Mouse (Mus musculus) spleen, postnatal 14 days (tissue): ENCODE results near the gene Krt34.

ENCODE experiments used
- DNase-seq, 2 experiments: peaks; one replicate each; pipeline ENCODE4 v3.0.0; 2021 to 2022; ENCODE audit warnings: low spot score in 2 of 2

Gene Krt34

DNA sequence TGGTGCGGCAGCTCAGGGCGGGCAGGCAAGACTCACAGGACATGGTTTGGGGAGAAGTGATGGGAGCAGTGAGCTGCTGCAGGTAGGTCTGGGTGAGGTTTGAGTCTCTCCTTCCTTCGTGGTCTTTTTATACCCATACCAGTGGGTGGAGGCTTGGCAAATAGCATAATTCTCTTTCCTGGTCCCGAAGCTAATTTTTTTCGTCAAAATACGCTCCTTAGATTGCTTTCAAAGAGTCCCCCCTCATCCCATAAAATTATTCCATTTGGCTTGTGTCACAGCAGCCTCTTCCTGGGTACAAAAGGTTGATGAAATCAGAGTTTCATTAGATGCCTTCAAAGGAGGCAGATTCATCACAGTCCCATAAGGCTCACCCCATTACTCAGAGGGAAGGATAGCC lies at the start of gene Krt34:
Krt34 (minus strand) TSS at position 101 of the 400 bp plus-strand sequence.
- no peak for DNase-seq

DNA sequence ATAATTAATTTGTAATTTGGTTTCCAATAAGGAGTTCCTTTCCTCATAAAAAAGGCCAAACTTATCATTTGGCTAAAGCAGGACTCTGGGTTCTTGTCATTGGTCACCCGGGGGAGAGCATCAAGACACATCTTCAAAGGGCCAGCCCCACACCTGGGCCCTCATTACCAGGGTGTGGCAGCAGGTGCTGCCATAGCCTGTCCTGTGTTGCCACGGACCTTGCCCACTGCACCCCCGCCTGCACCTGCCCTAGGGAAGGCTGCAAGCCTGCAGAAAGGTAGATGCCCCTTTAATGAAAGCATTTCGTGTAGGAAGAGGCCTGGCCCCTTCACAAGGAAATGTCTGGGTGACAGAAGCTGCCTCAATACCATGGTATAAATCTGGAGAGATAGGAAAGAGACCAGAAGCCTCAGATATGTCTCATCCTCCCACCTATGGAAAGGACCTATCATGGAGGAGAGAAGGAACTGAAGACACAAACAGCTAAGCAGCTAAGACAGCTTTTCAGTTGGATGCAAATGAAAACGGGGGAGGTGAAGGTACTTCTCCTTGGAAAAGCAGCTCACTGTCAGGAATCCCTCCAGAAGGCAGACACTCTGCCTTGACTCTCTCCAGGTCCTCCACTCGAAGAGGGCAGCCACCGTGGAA lies 47.1 kb upstream of the Krt34 start:
- DNase-seq = no peak

DNA sequence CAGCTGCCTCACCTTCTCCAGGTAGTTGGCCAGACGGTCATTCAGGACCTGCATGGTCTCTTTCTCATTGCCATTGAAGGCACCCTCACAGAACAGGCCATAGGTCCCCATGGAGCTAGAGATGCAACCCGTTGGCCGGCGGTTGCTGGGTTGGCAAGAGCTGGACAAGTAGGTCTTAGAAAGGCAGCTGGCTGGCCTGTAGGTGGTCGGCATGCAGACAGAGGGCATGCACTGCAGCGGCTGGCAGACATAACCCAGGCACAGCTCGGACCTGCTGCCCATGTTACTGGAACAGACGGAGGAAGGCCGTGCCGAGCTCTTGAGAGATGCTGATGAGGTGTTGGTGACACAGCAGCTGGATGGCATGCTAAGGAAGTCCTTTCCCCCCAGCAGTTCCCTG lies 46.5 kb upstream of the Krt34 start, which contains the start of gene Krt32:
Krt32 (minus strand) TSS at position 366 of the 400 bp plus-strand sequence.
- no peak for DNase-seq

DNA sequence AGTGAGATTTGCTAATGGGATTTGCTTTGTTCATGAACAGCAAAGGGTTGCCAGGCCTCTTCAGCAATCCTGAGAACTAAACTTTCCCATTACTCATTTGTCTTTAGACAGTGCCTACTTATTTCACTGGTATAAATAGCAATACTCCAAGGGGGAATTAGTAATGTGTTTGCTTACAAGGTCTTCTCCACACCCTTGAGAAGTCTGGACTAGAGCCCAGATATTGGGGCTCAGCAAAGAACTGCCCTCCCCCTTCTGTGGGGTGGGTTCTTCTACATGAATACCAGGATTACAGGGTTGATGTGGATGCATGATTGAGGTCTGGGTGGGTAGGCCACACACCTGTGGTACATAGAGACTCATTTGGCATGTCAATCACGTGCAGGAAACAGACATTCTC lies 32.5 kb upstream of the Krt34 start:
- DNase-seq = no peak

DNA sequence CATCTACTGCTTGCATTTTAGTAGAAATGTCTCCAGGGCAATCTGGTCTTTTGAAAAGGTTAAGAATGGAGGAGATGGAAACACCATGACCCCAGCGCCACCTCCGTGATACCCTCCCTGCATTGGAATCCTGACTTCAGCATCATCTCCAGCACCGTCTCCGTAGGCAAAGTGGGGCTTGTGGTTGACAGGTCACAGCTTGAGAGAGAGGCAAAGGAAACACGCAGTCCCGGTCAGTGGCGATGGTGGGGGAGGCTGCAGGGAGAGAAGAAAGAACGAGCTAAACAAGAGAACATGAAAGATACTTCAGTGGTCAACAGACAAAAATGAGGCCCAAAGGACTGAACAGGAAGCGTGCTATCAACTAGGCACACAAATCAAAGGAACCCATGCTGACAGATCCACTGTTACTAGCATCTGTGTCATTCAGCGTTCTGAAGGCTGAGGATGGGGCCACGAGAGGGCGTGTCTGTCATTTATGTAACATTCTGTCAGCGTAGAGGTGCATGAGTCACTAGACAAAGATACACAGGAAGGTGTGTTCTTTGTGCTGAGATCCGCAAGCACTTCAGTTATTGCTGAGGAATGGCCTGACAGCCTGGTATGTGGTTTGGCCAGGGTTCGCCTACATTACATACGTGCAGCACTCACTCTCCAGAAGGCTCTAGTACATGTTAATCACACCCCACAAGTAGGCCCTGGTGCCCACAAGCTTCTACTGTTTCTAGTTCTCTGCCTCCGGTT lies 26.1 kb upstream of the Krt34 start:
- DNase-seq = no peak

DNA sequence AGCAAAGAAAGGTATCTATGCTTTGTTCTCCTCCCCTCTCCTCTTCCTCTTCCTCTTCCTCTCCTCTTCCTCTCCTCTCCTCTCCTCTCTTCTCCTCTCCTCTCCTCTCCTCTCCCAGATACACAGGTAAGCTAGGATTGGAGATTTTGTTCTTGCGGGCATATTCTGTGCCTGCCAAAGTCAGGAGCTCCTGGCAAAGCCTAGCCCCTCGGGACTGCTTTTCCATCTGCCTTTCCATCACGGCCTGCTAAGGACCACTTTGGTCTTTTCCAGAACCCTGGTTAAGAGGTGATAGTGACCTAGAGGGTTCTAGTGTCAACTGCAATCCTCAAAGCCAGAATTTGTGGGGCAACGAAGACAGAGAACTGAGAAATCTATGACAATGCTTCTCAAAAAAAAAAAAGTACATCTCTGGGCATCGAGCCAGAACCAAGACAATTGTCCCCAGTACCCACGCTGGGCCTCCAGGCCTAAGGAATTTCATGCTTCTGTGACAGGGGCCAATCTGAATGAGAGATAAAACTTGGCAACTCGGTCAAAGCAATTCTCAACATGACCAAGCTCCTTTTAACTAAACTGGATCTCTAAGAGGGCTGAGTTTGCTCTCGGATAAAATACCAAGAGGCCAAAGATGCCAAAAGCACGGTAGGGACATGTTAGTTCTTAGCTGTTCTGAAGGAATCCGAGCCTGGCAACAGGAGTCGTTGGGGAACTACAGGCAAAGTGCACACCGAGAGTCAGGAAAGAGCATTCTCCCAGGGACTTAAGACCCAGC lies 25.1 kb upstream of the Krt34 start:
- no peak for DNase-seq

DNA sequence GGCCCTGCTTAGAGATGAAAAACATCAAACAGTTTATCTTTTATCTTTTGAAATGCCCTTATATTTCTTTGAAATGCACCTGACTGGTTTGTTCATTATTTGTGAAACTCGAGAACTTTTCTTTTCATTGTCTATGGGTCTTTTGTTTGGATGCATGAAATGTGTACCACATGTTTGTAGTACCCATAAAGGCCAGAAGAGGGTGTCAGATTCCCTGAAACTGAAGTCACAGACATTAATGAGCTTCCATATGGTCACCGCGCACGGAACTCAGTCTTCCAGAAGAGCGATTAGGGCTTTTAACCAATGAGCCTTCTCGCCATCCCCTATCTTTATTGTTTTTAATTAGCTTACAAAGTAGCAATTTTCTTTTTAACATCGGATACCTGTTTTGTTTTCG lies 17.5 kb upstream of the Krt34 start:
- no peak for DNase-seq

DNA sequence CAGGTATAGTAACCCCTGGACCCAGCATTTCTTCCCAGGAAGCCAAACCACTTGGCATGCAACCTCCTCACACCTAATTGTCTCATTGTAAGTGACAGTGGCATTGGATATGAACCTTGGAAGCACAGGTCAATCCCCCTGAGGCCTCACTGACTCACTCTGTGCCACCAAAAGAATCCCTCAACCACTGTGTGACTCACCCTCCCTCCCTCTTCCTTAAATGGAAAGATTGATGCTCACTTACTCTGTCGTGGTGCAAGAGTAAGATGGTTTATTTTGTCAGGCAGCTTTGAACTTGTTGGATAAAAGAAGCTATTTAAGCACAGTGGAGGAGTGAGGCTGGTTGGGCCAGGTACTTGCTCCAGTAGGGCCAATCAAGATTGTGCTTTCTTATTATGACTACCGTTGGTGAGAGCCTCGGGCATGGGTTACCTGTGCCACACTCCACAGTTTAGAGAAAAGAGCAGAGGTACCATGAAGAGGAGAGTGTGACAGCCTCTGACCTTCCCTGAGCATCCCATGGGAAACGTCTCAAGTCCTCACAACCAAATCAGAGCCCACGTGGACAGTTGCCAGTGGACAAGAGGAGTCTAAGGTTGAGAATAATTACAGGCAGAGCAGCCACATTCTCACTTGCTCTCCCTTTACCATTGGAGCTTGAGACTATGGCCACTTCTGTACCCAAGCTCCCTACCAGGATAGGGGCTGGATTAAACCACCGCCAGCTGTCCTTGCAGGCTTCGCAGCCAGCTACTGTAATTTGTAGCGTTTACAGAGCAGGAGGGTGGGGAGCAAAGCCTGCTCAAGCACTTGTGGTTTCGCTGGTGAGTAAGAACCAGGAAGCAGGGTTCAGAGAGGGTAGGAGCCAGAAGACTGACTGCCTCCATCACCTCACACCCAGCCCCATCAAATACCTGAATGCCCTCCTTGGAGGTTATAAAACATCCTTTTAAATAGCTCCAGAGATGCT lies 14.6 kb upstream of the Krt34 start:
- no peak for DNase-seq

DNA sequence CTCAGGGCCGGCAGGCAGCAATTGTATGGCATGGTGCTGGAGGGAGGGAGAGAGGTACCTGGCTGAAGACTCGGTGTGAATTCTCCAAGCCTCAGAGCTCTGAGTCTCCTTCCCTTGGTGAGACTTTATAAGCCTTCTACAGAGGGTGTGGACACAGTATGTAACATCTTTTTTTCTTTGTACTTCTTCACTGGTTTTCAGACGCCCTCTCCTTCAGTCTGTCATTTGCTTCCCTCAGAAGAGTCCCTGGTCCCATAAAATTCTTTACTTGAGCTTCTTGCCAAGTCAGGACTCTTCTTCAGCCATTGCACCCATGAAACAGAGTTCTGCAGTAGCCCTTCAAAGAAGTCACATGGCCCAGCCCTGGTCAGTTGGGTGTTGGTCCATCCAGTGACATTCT lies 9.1 kb upstream of the Krt34 start, which contains the start of gene Krt31:
Krt31 (minus strand) TSS at position 101 of the 400 bp plus-strand sequence.
- no peak for DNase-seq

DNA sequence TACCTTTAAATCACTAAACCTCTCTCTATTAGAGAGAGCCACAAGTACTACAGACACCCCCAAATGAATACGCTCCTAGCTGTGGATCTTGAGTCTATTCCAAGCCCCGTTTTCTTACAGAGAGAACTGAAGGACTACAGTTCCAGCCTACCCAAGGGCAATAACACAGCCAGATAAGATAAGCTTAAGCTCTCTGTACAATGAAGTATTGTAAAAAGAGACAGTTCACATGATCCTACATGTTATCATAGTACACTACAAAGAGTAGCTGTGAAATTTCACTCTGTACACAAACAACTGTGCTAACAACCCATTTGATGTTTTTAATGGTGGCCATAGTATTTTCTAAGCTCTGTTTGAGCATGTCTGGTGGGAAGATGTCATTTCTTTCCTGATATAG lies 5.8 kb upstream of the Krt34 start:
- no peak for DNase-seq

DNA sequence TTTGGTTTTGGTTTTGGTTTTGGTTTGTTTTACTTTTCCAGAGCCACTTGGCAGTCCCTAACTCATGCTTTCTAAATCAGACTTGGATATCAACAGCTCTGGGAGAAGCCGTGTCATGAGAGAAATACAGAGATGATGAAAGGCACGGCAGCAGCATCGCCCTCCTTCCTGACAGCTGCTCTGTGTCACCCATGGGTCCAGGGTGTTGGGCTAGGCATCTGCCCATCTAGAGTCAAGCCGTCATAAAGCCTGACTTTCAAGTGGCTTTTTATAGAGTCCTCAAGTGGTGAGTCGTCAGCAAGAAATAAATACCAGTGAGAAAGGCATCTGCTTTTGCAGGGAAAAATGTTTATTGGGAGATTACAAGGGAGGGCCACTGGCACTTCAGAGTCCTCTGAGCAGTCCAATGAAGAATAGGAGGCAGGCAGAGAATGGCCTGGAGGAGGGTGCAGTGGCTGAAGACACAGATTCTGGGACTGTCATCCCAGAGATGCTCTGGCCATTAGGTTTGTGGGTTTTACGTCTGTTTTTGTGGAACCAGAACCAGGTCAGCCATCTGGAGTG lies 5.0 kb upstream of the Krt34 start:
- no peak for DNase-seq

DNA sequence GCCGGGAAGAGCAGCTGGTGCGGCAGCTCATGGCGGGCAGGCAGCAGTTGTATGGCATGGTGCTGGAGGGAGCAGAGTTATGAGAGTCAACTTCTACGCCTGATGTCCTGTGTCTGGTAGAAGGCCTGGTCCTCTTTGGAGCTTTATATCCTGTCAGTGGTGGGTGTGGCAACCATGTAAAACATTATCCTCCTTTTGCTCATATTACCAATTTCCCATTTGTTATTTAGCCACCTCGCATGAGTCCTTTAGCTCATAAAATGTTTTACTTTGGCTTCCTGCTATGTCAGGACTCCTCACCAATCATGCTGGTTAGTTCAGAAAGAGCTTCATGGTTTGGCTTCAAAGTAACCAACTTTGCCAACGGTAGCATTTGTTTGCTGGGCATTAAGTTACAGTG lies 11.6 kb downstream of the Krt34 start, which contains the start of gene Krt33b:
Krt33b (minus strand) TSS at position 101 of the 400 bp plus-strand sequence.
- DNase-seq = no peak

DNA sequence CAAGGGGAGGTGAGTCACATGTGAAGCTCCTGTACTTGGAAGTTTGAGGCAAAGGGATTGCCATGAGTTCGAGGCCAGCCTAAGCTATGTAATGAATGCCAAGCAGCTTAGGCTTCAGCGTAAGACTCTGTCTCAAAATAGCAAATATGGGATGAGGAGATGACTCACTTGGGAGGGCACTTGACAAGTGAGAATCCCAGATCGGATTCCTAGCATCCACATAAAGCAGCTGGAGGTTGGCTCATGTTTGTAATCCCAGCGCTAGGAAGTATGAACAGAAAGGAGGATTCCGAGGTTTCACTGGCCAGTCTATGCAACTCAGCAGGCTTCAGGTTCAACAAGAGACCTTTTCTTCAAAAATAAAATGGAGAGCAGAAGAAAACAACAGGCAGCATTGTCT lies 19.9 kb downstream of the Krt34 start:
- DNase-seq = no peak

DNA sequence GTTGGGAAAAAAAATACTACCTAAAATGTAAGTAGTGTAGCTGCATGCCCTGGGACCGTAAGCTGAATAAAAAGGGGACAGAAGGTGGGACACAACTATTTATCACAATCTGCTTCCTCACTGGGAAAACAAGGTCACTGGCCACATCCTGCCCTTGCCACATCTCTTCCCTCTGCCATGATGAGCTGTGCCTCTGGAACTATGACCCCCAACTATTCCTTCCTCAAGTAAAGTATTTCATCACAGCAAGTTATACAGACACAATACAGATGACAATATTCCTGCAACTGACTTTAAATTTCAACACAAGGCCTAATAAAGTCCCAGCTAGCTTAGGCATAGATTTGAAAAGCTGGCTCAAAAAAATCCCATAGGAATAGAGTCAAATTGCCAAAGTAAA lies 21.9 kb downstream of the Krt34 start:
- DNase-seq = no peak

DNA sequence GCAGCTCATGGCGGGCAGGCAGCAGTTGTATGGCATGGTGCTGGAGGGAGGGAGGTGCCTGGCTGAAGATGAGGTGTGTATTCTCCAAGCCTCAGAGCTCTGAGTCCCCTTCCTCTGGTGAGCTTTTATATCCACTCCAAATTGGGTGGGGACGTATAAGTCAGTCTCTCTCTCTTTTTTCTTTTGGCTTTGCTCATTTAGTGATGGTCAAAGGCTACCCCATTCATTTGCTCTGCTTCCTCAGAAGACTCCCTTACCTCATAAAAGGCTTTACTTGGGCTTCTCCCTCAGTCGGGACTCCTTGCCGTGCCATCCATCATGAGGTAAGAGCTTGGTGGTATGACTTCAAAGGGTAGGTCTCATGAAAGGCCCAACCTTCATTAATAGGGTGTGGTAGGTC lies 25.2 kb downstream of the Krt34 start, which contains the start of gene Krt33a:
Krt33a (minus strand) TSS at position 101 of the 400 bp plus-strand sequence.
- no peak for DNase-seq

DNA sequence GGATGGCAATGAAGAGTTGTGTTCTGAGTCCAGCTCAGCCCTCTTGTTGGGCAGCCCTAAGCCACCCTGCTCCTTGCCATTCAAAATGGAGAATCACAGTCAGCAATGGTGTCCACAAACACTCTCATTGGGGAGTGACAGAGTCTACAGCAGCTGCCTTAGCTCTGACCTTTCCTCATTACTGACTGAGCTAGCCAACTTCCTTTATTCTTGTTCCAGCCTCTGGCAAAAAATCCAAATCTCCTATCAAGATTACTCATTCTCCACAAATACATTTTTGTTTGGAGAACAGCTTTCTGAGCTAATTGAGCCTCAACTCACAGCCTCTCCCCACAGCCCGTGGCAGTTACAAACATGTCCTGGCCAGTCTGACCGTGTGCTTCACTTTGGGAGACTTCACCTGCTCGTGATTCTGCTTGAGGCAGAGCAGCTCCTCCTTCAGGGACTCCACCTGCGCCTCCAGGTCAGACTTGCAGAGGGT lies 27.6 kb downstream of the Krt34 start:
- no peak for DNase-seq

DNA sequence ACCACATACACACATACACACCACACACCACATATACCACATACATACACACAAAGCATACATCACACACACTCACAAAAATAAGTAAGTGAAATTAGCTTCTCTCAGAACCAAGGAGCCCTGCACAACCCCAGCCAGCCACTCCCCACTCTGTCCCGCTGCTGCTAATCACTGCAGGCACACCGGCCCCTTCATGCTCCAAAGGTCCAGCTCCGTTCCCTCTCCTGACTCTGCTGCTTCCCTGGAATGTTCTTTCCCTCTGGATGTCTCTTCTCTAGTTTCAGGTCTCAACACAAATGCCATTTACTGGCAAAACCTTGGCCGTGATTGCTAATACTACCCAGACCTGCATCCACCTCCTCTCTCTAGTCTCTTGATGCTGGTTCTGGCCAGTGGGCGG lies 30.7 kb downstream of the Krt34 start:
- no peak for DNase-seq

DNA sequence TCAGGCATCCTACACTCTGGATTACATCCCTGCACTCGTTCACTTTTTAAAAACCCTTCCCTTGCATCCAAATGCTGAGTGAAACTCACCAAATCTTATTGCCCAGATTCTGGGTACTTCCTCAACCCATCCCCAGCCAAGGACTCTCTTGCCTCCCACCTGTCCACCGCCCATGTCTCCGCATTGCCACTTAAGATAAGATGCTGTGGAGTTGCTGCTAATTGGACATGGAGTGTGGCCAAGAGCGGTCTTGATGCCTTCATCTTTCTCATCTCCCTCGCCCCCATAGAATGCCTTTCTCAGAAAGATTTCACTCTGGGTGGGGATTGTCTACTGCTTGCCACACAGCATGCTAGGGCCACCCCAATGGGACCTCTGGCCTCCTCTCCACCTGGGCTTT lies 33.0 kb downstream of the Krt34 start:
- DNase-seq = no peak

DNA sequence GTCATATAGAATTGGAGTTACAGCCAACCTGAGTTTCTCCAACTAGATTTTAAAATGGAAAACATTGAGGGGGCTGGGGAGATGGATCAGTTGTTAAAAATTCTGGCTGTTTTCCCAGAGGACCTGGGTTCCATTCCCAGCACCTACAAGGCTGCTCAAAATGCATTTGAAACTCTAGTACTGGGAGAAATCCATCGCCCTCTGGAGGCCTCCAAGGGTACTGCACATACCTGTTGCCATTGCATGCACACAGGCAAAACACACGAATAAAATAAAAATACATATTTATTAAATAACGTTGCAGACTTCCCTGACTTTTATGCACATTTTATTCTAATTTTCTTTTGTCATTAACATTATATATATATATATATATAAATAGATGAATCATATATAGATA lies 34.7 kb downstream of the Krt34 start:
- no peak for DNase-seq

DNA sequence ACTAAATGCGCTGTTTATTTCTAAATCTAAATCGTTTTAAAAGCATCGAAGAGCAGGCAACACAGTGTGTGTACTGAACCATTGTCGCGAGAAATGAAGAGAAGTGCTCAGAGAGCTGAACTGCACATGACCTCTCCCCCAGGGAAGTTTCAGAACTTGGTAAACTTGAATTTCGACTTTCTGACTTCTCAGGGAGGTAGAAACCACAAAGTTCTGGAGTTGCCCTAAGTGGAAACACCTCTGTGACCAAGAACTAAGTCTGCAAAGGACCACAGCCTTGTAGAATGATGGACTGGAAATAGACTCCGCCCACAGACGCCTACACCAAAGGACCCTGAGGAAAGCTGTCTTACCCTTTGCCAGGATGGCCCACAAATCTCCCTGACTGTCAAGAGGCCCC lies 35.4 kb downstream of the Krt34 start:
- no peak for DNase-seq

DNA sequence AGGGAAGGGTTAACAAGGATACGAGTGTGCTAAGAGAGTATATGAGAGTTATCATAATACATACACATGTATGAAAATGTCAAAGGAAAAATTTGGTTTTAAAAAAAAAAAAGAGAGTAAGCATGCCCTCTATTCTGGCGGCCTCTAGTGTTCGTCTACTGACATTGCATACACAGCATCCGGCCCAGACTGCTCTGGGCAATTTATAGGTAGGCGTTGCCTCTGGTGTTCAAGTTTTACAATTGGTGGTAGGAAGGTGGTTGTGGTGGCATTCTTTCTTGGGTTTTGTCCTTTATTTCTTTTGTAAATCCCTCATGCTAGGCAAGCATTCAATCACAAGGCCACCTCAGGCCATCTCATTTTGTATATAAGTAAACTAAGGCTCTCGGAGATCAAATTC lies 36.5 kb downstream of the Krt34 start:
- DNase-seq = no peak
